In genomic region chr14:111681092-111681708, GRCm38 (mm10) we compare ENCODE assay signal across 9 mouse cellular contexts. TPM values are rescaled to one million over a fixed set of nuclear protein-coding genes. Genes with fewer than 3 reads are reported as not detected.
A peak's percentile ranks its signal among the peaks of the same experiment; 100 is the strongest.
DNase-seq lines count a peak whose midpoint lies in the region; ATAC-seq and TF ChIP-seq lines count a peak whose summit lies in the region.
"Had no signal": no experiment of that assay in that cellular context is flagged by ENCODE, and none has a peak within 500 bp of the region (broad histone marks: within the 10 kb centered on the region; RNA-seq: fewer than 3 reads in every experiment).

No protein-coding gene starts in this region.

- H3K4me3 ChIP-seq in lung, embryonic 16.5 days (ENCODE audit: low read length): peak overlapping the region; percentile 55
- H3K4me3 ChIP-seq in hindbrain, embryonic 11.5 days (ENCODE audit: low read depth, low read length): peak overlapping the region; percentile 39
- peak overlapping the region; percentile 54 for H3K4me3 ChIP-seq in limb, embryonic 14.5 days (replicated peaks; ENCODE audit: low read length)
- H3K4me3 ChIP-seq in thymus, adult 2 months (ENCODE audit: control insufficient read depth, insufficient read depth, low read length): no peak overlapping the region
- H3K4me3 ChIP-seq: myocyte had no signal

- no peak overlapping the region for H3K27ac ChIP-seq in lung, embryonic 16.5 days (ENCODE audit: low read length)
- no peak overlapping the region for H3K27ac ChIP-seq in hindbrain, embryonic 11.5 days (ENCODE audit: low read depth, low read length)
- H3K27ac ChIP-seq in limb, embryonic 14.5 days (replicated peaks; ENCODE audit: low read depth, low read length): no peak overlapping the region
- H3K27ac ChIP-seq in thymus, adult 2 months (ENCODE audit: control insufficient read depth, insufficient read depth, low read length): no peak overlapping the region

- TF ChIP-seq POLR2A in limb, embryonic 14.5 days (IDR thresholded peaks at IDR 0.05; ENCODE audit: borderline replicate concordance, extremely low read depth, insufficient read depth, insufficient read length): no peak
- no peak for TF ChIP-seq POLR2A in thymus, adult 2 months (IDR thresholded peaks at IDR 0.05; ENCODE audit: control insufficient read depth, extremely low read depth, insufficient read depth, low read length, poor library complexity)

- H3K9me3 ChIP-seq in lung, embryonic 16.5 days (ENCODE audit: control insufficient read depth, low read length): no peaks in the 10 kb centered on the region
- no peaks in the 10 kb centered on the region for H3K9me3 ChIP-seq in hindbrain, embryonic 11.5 days (ENCODE audit: control insufficient read depth, low read length)
- no peaks in the 10 kb centered on the region for H3K9me3 ChIP-seq in limb, embryonic 14.5 days (ENCODE audit: control insufficient read depth, low read length)

- no peaks in the 10 kb centered on the region for H3K36me3 ChIP-seq in lung, embryonic 16.5 days (ENCODE audit: control insufficient read depth, insufficient read depth, low read length)
- no peaks in the 10 kb centered on the region for H3K36me3 ChIP-seq in hindbrain, embryonic 11.5 days (ENCODE audit: control insufficient read depth, insufficient read depth, low read length)
- no peaks in the 10 kb centered on the region for H3K36me3 ChIP-seq in limb, embryonic 14.5 days (ENCODE audit: control insufficient read depth, insufficient read depth, low read length)
- no peaks in the 10 kb centered on the region for H3K36me3 ChIP-seq in thymus, adult 2 months (ENCODE audit: control insufficient read depth, insufficient read depth, low read length)

- DNase-seq in lung, postnatal 14 days: no peak
- peak; percentile 68 for DNase-seq in embryo, embryonic 10 days (ENCODE audit: low spot score)
- DNase-seq in hindbrain, embryonic 11.5 days (ENCODE audit: low spot score): peak; percentile 62
- peak; percentile 28 for DNase-seq in limb, embryonic 14.5 days (ENCODE audit: low spot score)
- peak; percentile 61 for DNase-seq in right cerebral cortex, adult 18-20 months
- DNase-seq in thymus, adult 2 months: no peak
- no peak for DNase-seq in adrenal gland, postnatal 36 days

- under 1% methylated on average over 38 of the region's 38 CpGs for WGBS in lung, embryonic 16.5 days
- under 1% methylated on average over 38 of the region's 38 CpGs for WGBS in hindbrain, embryonic 11.5 days
- WGBS in limb, embryonic 14.5 days: under 1% methylated on average over 37 of the region's 38 CpGs
- WGBS in thymus, adult 2 months: 2% methylated on average over 38 of the region's 38 CpGs

- peak overlapping the region; percentile 61 for H3K9ac ChIP-seq in lung, embryonic 16.5 days (ENCODE audit: low read length)
- H3K9ac ChIP-seq in hindbrain, embryonic 11.5 days (ENCODE audit: low read depth, low read length): peak overlapping the region; percentile 61
- peak overlapping the region; percentile 58 for H3K9ac ChIP-seq in limb, embryonic 14.5 days (ENCODE audit: low read depth, low read length, severe bottlenecking)

- H3K27me3 ChIP-seq in lung, embryonic 16.5 days (ENCODE audit: control insufficient read depth, insufficient read depth, low read depth, low read length): peaks cover 52% of the 10 kb centered on the region
- H3K27me3 ChIP-seq in hindbrain, embryonic 11.5 days (ENCODE audit: control insufficient read depth, insufficient read depth, low read length): 0 out of 2 replicates have a peak, but pooled peaks cover 3% of the 10 kb centered on the region
- H3K27me3 ChIP-seq in limb, embryonic 14.5 days (ENCODE audit: control insufficient read depth, insufficient read depth, low read length): peaks cover 32% of the 10 kb centered on the region
- H3K27me3 ChIP-seq in thymus, adult 2 months (ENCODE audit: control insufficient read depth, insufficient read depth, low read length): no peaks in the 10 kb centered on the region; the same call in 1 of the 2 replicates

- peak; percentile 56 for ATAC-seq in lung, embryonic 16.5 days (ENCODE audit: low read depth)
- peak; percentile 39 for ATAC-seq in hindbrain, embryonic 11.5 days (ENCODE audit: low FRiP score)
- peak; percentile 62 for ATAC-seq in limb, embryonic 14.5 days (ENCODE audit: low FRiP score, low read depth)

- peaks cover 15% of the 10 kb centered on the region for H3K4me1 ChIP-seq in lung, embryonic 16.5 days (replicated peaks; ENCODE audit: control insufficient read depth, insufficient read depth, low read length)
- 0 out of 2 replicates have a peak, but pooled peaks cover 2% of the 10 kb centered on the region for H3K4me1 ChIP-seq in hindbrain, embryonic 11.5 days (replicated peaks; ENCODE audit: control insufficient read depth, insufficient read depth, low read length)
- peaks cover 6% of the 10 kb centered on the region; the same call in 1 of the 2 replicates for H3K4me1 ChIP-seq in limb, embryonic 14.5 days (ENCODE audit: control insufficient read depth, insufficient read depth, low read length)
- no peaks in the 10 kb centered on the region for H3K4me1 ChIP-seq in thymus, adult 2 months (replicated peaks; ENCODE audit: control insufficient read depth, insufficient read depth, low read length)

- TF ChIP-seq CTCF in thymus, adult 2 months (IDR thresholded peaks at IDR 0.05; ENCODE audit: borderline replicate concordance, control insufficient read depth, extremely low read depth, insufficient read depth, low read length, poor library complexity): no peak

- peak overlapping the region; percentile 93 for H3K4me2 ChIP-seq in lung, embryonic 16.5 days (ENCODE audit: low read depth, low read length)
- peak overlapping the region; percentile 84 for H3K4me2 ChIP-seq in hindbrain, embryonic 11.5 days (replicated peaks; ENCODE audit: low read depth, low read length)
- peak overlapping the region; percentile 95 for H3K4me2 ChIP-seq in limb, embryonic 14.5 days (replicated peaks; ENCODE audit: low read depth, low read length, severe bottlenecking)

RNA-seq across cellular contexts. Expression of gene Slitrk5, which starts 6.3 kb away (rescaled TPM):
- polyA plus RNA-seq in lung, embryonic 16.5 days (2015; fragmentation: Nextera tagmentation; extraction: Ambion mirVana): 0.39 and 0.62 TPM in 2 replicates
- 13.8 and 18.2 TPM in 2 replicates for polyA plus RNA-seq in hindbrain, embryonic 11.5 days (2014; fragmentation: Nextera tagmentation; extraction: Ambion mirVana)
- polyA plus RNA-seq in limb, embryonic 14.5 days (2012; rRNA removed): 2.4 and 3.2 TPM in 2 replicates
- polyA plus RNA-seq in limb, embryonic 14.5 days (2014; fragmentation: Nextera tagmentation; extraction: Ambion mirVana): 2.2 and 4.0 TPM in 2 replicates
- 0.27 and 0.44 TPM in 2 replicates for polyA plus RNA-seq in thymus, adult 2 months (2012; rRNA removed)
- under 1 TPM; 0.10 to 0.16 TPM for total RNA-seq in adrenal gland, postnatal 36 days (2021)

Comparison
In these comparisons a context has a peak if more than half of its experiments do, and no peak if none do; other contexts are left out.
1. DNase-seq: peak in embryo, embryonic 10 days (single experiment), hindbrain, embryonic 11.5 days (single experiment), limb, embryonic 14.5 days (single experiment) and right cerebral cortex, adult 18-20 months (single experiment); none in lung, postnatal 14 days (single experiment), thymus, adult 2 months (single experiment) and adrenal gland, postnatal 36 days (0 of 2).
2. Peak in every context shown above with its lines, with median percentiles within 50 percentile points of each other: ATAC-seq, H3K4me2 ChIP-seq and H3K9ac ChIP-seq.